Mouse (Mus musculus) forebrain, embryonic 10.5 days (tissue): ENCODE measurements around the gene Kcnj8. TPM values are rescaled to one million over a fixed set of nuclear protein-coding genes. Genes with fewer than 3 reads are reported as not detected.
A peak's percentile ranks its signal among the peaks of the same experiment; 100 is the strongest.

Experiments used
- DNase-seq: peaks from one replicate; pipeline ENCODE4 v3.0.0-alpha.2; 2017; ENCODE audit warnings: low spot score; ENCODE audit errors: extremely low spot score
- H3K27ac ChIP-seq: fragments of 300-500 bp; sonication (generic); 2 replicates; pipeline ENCODE4 v1.5.1; 2016; ENCODE audit warnings: mild to moderate bottlenecking
- H3K27me3 ChIP-seq: fragments of 300-500 bp; sonication (generic); 2 replicates; pipeline ENCODE4 v1.6.1; 2016; ENCODE audit warnings: mild to moderate bottlenecking; ENCODE audit not compliant: poor library complexity, severe bottlenecking
- H3K36me3 ChIP-seq: fragments of 300-500 bp; sonication (generic); replicated peaks from 2 replicates; pipeline ENCODE4 v1.6.1; 2016; ENCODE audit warnings: mild to moderate bottlenecking, moderate library complexity
- H3K4me1 ChIP-seq: fragments of 300-500 bp; sonication (generic); 2 replicates; pipeline ENCODE4 v1.6.1; 2016
- H3K4me3 ChIP-seq: fragments of 300-500 bp; sonication (generic); 2 replicates; pipeline ENCODE4 v1.5.1; 2016; ENCODE audit warnings: mild to moderate bottlenecking, moderate library complexity
- H3K9me3 ChIP-seq: fragments of 300-500 bp; sonication (generic); 2 replicates; pipeline ENCODE4 v1.6.1; 2016; ENCODE audit warnings: mild to moderate bottlenecking, moderate library complexity
- WGBS: fragments of 180-500 bp; shearing (Covaris S2); methylation state at CpG from one replicate; pipeline ENCODE4 v1.1.7; 2016; 5-methylcytosine and 5-hydroxymethylcytosine counted together
- polyA plus RNA-seq: library from polyadenylated mRNA; unstranded; fragments of >200 nt; fragmentation: Nextera tagmentation; extraction: Ambion mirVana; gene quantifications from 2 replicates; pipeline ENCODE4 v1.2.1, GENCODE M21; 2016

Kcnj8 gene
- polyA plus RNA-seq, 1 experiment from 2014 or later, result 0.89 TPM

GRCm38 (mm10) chr6:142568713-142569357, 2.6 kb downstream of the Kcnj8 start:
- H3K36me3 ChIP-seq, result no peaks in the 10 kb centered on the region
- H3K9me3 ChIP-seq, result no peaks in the 10 kb centered on the region
- DNase-seq, result no peak
- H3K27ac ChIP-seq, result no peak overlapping the region
- H3K27me3 ChIP-seq, result peaks cover 69% of the 10 kb centered on the region
- no peak overlapping the region for H3K4me3 ChIP-seq
- 35% methylated on average over 7 of the region's 7 CpGs for WGBS
- H3K4me1 ChIP-seq, result peaks cover 26% of the 10 kb centered on the region

GRCm38 (mm10) chr6:142567452-142567851, 4.0 kb downstream of the Kcnj8 start:
- H3K27me3 ChIP-seq, result peaks cover 55% of the 10 kb centered on the region
- H3K27ac ChIP-seq, result no peak overlapping the region
- no peak overlapping the region for H3K4me3 ChIP-seq
- no peak for DNase-seq
- H3K36me3 ChIP-seq, result no peaks in the 10 kb centered on the region
- H3K4me1 ChIP-seq, result peaks cover 26% of the 10 kb centered on the region
- no peaks in the 10 kb centered on the region for H3K9me3 ChIP-seq
- WGBS, result 82% methylated on average over 5 of the region's 5 CpGs

GRCm38 (mm10) chr6:142564746-142565145, 6.7 kb downstream of the Kcnj8 start:
- DNase-seq, result no peak
- Histone ChIP-seq H3K4me1 (no peaks in the 10 kb centered on the region), H3K27ac (no peak overlapping the region), H3K27me3 (peaks cover 28% of the 10 kb centered on the region), H3K9me3 (no peaks in the 10 kb centered on the region), H3K36me3 (no peaks in the 10 kb centered on the region), H3K4me3 (no peak overlapping the region)
- WGBS, result 93% methylated on average over 3 of the region's 3 CpGs

GRCm38 (mm10) chr6:142561151-142561550, 10.3 kb downstream of the Kcnj8 start:
- no peaks in the 10 kb centered on the region for H3K4me1 ChIP-seq
- H3K9me3 ChIP-seq, result no peaks in the 10 kb centered on the region
- DNase-seq, result no peak
- WGBS, result 85% methylated on average over 1 of the region's 1 CpGs
- H3K36me3 ChIP-seq, result no peaks in the 10 kb centered on the region
- no peak overlapping the region for H3K27ac ChIP-seq
- H3K4me3 ChIP-seq, result no peak overlapping the region
- H3K27me3 ChIP-seq, result no peaks in the 10 kb centered on the region

GRCm38 (mm10) chr6:142558772-142559679, 12.4 kb downstream of the Kcnj8 start:
- no peaks in the 10 kb centered on the region for H3K9me3 ChIP-seq
- 88% methylated on average over 10 of the region's 10 CpGs for WGBS

GRCm38 (mm10) chr6:142558076-142558475, 13.3 kb downstream of the Kcnj8 start:
- 83% methylated on average over 10 of the region's 10 CpGs for WGBS
- no peaks in the 10 kb centered on the region for H3K27me3 ChIP-seq
- no peak overlapping the region for H3K4me3 ChIP-seq
- no peaks in the 10 kb centered on the region for H3K36me3 ChIP-seq
- H3K4me1 ChIP-seq, result no peaks in the 10 kb centered on the region
- DNase-seq, result no peak
- no peak overlapping the region for H3K27ac ChIP-seq
- no peaks in the 10 kb centered on the region for H3K9me3 ChIP-seq

More at GRCm38 (mm10) chr6:142558772-142559679, 12.4 kb downstream of the Kcnj8 start:
- Histone ChIP-seq H3K36me3 (no peaks in the 10 kb centered on the region), H3K27ac (no peak overlapping the region), H3K4me1 (no peaks in the 10 kb centered on the region), H3K4me3 (no peak overlapping the region), H3K27me3 (no peaks in the 10 kb centered on the region)
- DNase-seq, result no peak

GRCm38 (mm10) chr6:142555988-142556387, 15.4 kb downstream of the Kcnj8 start:
- no peak for DNase-seq
- Histone ChIP-seq H3K36me3 (no peaks in the 10 kb centered on the region), H3K9me3 (no peaks in the 10 kb centered on the region), H3K27me3 (no peaks in the 10 kb centered on the region), H3K4me1 (no peaks in the 10 kb centered on the region), H3K4me3 (no peak overlapping the region), H3K27ac (no peak overlapping the region)
- 80% methylated on average over 1 of the region's 1 CpGs for WGBS

- WGBS, result 86% methylated on average over 4 of the region's 4 CpGs
- H3K4me1 ChIP-seq, result no peaks in the 10 kb centered on the region
These were observed 19.9 kb downstream of the Kcnj8 start for GRCm38 (mm10) chr6:142551482-142551881.

GRCm38 (mm10) chr6:142550871-142551270, 20.5 kb downstream of the Kcnj8 start:
- DNase-seq, result no peak
- no peaks in the 10 kb centered on the region for H3K36me3 ChIP-seq
- no peak overlapping the region for H3K4me3 ChIP-seq
- H3K27ac ChIP-seq, result no peak overlapping the region
- 71% methylated on average over 4 of the region's 4 CpGs for WGBS
- H3K9me3 ChIP-seq, result no peaks in the 10 kb centered on the region
- H3K4me1 ChIP-seq, result no peaks in the 10 kb centered on the region
- H3K27me3 ChIP-seq, result no peaks in the 10 kb centered on the region

More at GRCm38 (mm10) chr6:142551482-142551881, 19.9 kb downstream of the Kcnj8 start:
- Histone ChIP-seq H3K27ac (no peak overlapping the region), H3K27me3 (no peaks in the 10 kb centered on the region), H3K9me3 (no peaks in the 10 kb centered on the region), H3K4me3 (no peak overlapping the region), H3K36me3 (no peaks in the 10 kb centered on the region)
- DNase-seq, result no peak

GRCm38 (mm10) chr6:142548377-142548776, 23.0 kb downstream of the Kcnj8 start:
- Histone ChIP-seq H3K4me3 (no peak overlapping the region), H3K4me1 (no peaks in the 10 kb centered on the region), H3K27me3 (no peaks in the 10 kb centered on the region), H3K27ac (no peak overlapping the region), H3K9me3 (no peaks in the 10 kb centered on the region), H3K36me3 (no peaks in the 10 kb centered on the region)
- 89% methylated on average over 2 of the region's 2 CpGs for WGBS
- no peak for DNase-seq

- H3K27ac ChIP-seq, result no peak overlapping the region
- no peaks in the 10 kb centered on the region for H3K36me3 ChIP-seq
- no peaks in the 10 kb centered on the region for H3K9me3 ChIP-seq
- peak overlapping the region; percentile 27; the same call in 1 of the 2 replicates for H3K4me3 ChIP-seq
- H3K27me3 ChIP-seq, result no peaks in the 10 kb centered on the region
- no peaks in the 10 kb centered on the region for H3K4me1 ChIP-seq
- no peak for DNase-seq
- WGBS, result 58% methylated on average over 14 of the region's 14 CpGs
These were observed 26.3 kb downstream of the Kcnj8 start for GRCm38 (mm10) chr6:142545132-142545531.

- H3K4me1 ChIP-seq, result no peaks in the 10 kb centered on the region
- H3K4me3 ChIP-seq, result no peak overlapping the region
- H3K9me3 ChIP-seq, result no peaks in the 10 kb centered on the region
- H3K27ac ChIP-seq, result no peak overlapping the region
- no peaks in the 10 kb centered on the region for H3K36me3 ChIP-seq
- no peak for DNase-seq
- H3K27me3 ChIP-seq, result no peaks in the 10 kb centered on the region
- 87% methylated on average over 4 of the region's 4 CpGs for WGBS
These were observed 27.8 kb downstream of the Kcnj8 start for GRCm38 (mm10) chr6:142543648-142544047.

GRCm38 (mm10) chr6:142542800-142543175, 28.6 kb downstream of the Kcnj8 start:
- no peaks in the 10 kb centered on the region for H3K27me3 ChIP-seq
- H3K36me3 ChIP-seq, result no peaks in the 10 kb centered on the region
- no peak overlapping the region for H3K27ac ChIP-seq
- WGBS, result 92% methylated on average over 6 of the region's 6 CpGs
- no peaks in the 10 kb centered on the region for H3K4me1 ChIP-seq
- H3K9me3 ChIP-seq, result no peaks in the 10 kb centered on the region
- DNase-seq, result no peak
- no peak overlapping the region for H3K4me3 ChIP-seq
